Mouse (Mus musculus): Measurements from ENCODE around the gene Gm20388. TPM values are rescaled to one million over a fixed set of nuclear protein-coding genes. Genes with fewer than 3 reads are reported as not detected.
"Not testable (repeated sequence)": the region's sequence is repeated elsewhere in the genome, so short reads cannot be mapped to it uniquely, and the experiment has no call there.

Gm20388 gene
- polyA plus RNA-seq, 1 experiment: 28.1 TPM

DNA sequence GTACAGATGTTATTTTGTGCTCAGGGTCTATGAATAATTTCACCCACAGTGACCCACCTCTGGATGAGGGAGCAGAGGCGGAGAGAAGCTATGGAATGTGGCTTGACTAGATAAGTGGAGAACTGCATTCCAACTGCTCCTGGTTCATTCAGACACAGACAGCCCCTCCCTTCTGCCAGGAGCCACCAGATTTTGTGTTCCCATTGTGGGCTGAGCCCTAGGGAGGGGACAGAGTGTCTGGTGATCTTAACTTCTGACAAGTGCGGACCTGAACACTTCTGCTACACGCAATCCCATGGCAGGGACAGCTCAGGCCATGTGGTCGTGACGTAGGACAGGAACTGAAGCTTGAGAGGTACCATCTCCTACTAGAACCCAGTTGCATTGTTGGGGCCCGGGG, 3536.2 kb downstream of the Gm20388 start:
- Histone ChIP-seq H3K4me3 (ENCODE audit: low read depth, low read length) (peak overlapping the region; percentile 27; the same call in 1 of the 2 replicates), H3K9ac (ENCODE audit: low read depth, poor library complexity, severe bottlenecking) (0 out of 2 replicates have a peak overlapping the region, but pooled peaks have one; percentile 5), H3K27ac (ENCODE audit: insufficient read depth, low read length) (peak overlapping the region; percentile 68), H3K36me3 (ENCODE audit: control insufficient read depth, insufficient read depth, low read length, poor library complexity, severe bottlenecking) (no peaks in the 10 kb centered on the region; the same call in 1 of the 2 replicates), H3K4me1 (ENCODE audit: control insufficient read depth, insufficient read depth, low read length) (peaks cover 4% of the 10 kb centered on the region), H3K9me3 (replicated peaks; ENCODE audit: control insufficient read depth, insufficient read depth, low read length, poor library complexity, severe bottlenecking) (no peaks in the 10 kb centered on the region), H3K27me3 (ENCODE audit: control insufficient read depth, insufficient read depth, low read length, poor library complexity, severe bottlenecking) (no peaks in the 10 kb centered on the region)
- peak; percentile 88 for TF ChIP-seq EP300 (IDR thresholded peaks at IDR 0.05; ENCODE audit: insufficient read depth, low read depth, low read length)
- no peak for TF ChIP-seq CTCF (IDR thresholded peaks at IDR 0.05; ENCODE audit: low read depth, low read length)

DNA sequence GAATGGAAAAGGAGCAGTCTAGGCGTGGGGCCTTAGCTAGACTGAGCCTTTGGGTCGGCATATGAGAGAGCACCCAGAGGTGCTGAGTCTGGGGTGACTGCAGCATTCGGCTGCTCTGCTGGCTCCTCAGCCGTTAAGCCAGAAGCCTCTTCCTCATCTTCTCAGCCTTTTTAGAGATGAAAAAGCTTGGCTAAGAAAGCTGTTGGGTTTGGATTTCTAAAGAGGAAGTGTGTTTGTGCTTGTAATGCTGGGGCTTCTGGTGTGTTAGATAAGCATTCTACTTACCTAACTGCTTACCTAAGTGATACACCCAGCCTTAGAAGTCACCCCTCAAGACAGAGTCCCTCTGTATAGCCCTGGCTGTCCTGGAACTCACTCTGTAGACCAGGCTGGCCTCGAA, 3540.1 kb downstream of the Gm20388 start:
- Histone ChIP-seq H3K4me1 (ENCODE audit: control insufficient read depth, insufficient read depth, low read length) (peaks cover 6% of the 10 kb centered on the region), H3K9me3 (replicated peaks; ENCODE audit: control insufficient read depth, insufficient read depth, low read length, poor library complexity, severe bottlenecking) (no peaks in the 10 kb centered on the region), H3K27me3 (ENCODE audit: control insufficient read depth, insufficient read depth, low read length, poor library complexity, severe bottlenecking) (no peaks in the 10 kb centered on the region), H3K4me3 (ENCODE audit: low read depth, low read length) (no peak overlapping the region), H3K27ac (ENCODE audit: insufficient read depth, low read length) (no peak overlapping the region), H3K9ac (ENCODE audit: low read depth, poor library complexity, severe bottlenecking) (no peak overlapping the region), H3K36me3 (ENCODE audit: control insufficient read depth, insufficient read depth, low read length, poor library complexity, severe bottlenecking) (peaks cover 5% of the 10 kb centered on the region)
- TF ChIP-seq EP300 (IDR thresholded peaks at IDR 0.05; ENCODE audit: insufficient read depth, low read depth, low read length) (no peak), POLR2A (IDR thresholded peaks at IDR 0.05; ENCODE audit: insufficient read depth, low read length) (no peak), CTCF (IDR thresholded peaks at IDR 0.05; ENCODE audit: low read depth, low read length) (no peak)

DNA sequence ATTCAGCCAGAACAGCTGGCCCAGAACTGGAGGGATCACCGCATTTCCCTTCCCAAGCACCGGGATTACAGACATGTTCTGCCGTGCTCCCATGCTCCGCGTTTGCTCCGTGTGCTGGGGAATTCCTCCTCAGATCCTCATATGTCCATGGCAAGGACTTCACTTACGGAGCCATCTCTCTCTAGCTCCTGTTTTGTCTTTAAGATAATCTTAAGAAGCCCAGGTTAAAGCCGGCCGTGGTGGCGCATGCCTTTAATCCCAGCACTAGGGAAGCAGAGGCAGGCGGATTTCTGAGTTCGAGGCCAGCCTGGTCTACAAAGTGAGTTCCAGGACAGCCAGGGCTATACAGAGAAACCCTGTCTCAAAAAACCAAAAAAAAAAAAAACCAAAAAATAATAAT, 3541.1 kb downstream of the Gm20388 start:
- H3K4me1 ChIP-seq (ENCODE audit: control insufficient read depth, insufficient read depth, low read length); H3K27ac ChIP-seq (ENCODE audit: insufficient read depth, low read length); H3K4me3 ChIP-seq (ENCODE audit: low read depth, low read length); H3K27me3 ChIP-seq (ENCODE audit: control insufficient read depth, insufficient read depth, low read length, poor library complexity, severe bottlenecking); H3K9ac ChIP-seq (ENCODE audit: low read depth, poor library complexity, severe bottlenecking); H3K36me3 ChIP-seq (ENCODE audit: control insufficient read depth, insufficient read depth, low read length, poor library complexity, severe bottlenecking); H3K9me3 ChIP-seq (replicated peaks; ENCODE audit: control insufficient read depth, insufficient read depth, low read length, poor library complexity, severe bottlenecking): not testable (repeated sequence)

DNA sequence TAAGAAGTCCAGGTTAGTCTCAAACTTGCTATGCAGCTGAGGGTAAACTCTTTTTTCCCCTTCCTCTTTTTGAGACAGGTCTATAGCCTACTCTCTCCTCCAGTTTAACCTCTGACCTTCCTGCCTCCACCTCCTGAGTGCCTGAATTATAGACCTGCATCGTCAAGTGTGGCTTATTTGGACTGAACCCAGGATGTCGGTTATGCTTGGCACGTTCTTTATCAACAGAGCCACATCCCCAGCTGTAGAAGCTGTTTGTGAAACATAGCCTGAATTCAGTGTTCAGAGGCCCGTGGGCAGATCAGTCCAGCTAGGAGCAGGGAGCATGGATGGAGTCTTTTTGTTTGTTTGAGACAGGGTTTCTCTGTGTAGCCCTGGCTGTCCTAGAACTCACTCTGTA, 3541.5 kb downstream of the Gm20388 start:
- Histone ChIP-seq H3K36me3 (ENCODE audit: control insufficient read depth, insufficient read depth, low read length, poor library complexity, severe bottlenecking) (peaks cover 8% of the 10 kb centered on the region), H3K27ac (ENCODE audit: insufficient read depth, low read length) (0 out of 2 replicates have a peak overlapping the region, but pooled peaks have one; percentile 49), H3K9ac (ENCODE audit: low read depth, poor library complexity, severe bottlenecking) (no peak overlapping the region), H3K27me3 (ENCODE audit: control insufficient read depth, insufficient read depth, low read length, poor library complexity, severe bottlenecking) (no peaks in the 10 kb centered on the region), H3K4me1 (ENCODE audit: control insufficient read depth, insufficient read depth, low read length) (peaks cover 6% of the 10 kb centered on the region), H3K4me3 (ENCODE audit: low read depth, low read length) (no peak overlapping the region), H3K9me3 (replicated peaks; ENCODE audit: control insufficient read depth, insufficient read depth, low read length, poor library complexity, severe bottlenecking) (no peaks in the 10 kb centered on the region)
- TF ChIP-seq CTCF (IDR thresholded peaks at IDR 0.05; ENCODE audit: low read depth, low read length) (no peak), POLR2A (IDR thresholded peaks at IDR 0.05; ENCODE audit: insufficient read depth, low read length) (no peak), EP300 (IDR thresholded peaks at IDR 0.05; ENCODE audit: insufficient read depth, low read depth, low read length) (no peak)

DNA sequence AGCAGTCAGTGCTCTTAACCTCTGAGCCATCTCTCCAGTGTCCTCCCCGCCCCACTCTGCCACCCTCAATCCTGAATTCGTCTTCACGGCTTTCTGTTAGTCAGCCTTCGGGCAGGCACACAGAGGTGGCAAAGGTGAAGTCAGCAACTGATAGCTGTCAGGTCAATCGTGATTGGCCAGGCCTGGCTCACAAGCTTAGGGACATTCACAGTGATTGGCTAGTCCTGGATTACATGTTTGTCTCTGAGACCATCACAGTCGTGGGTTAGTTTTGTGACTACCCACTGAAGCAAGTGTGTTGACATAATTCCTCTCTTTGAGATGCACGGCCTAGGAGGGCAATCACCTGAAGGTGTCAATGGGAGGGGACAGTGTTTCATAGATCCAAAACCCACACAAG, 3542.7 kb downstream of the Gm20388 start:
- H3K27ac ChIP-seq (ENCODE audit: insufficient read depth, low read length): peak overlapping the region; percentile 96
- TF ChIP-seq EP300 (IDR thresholded peaks at IDR 0.05; ENCODE audit: insufficient read depth, low read depth, low read length) (no peak), POLR2A (IDR thresholded peaks at IDR 0.05; ENCODE audit: insufficient read depth, low read length) (no peak), CTCF (IDR thresholded peaks at IDR 0.05; ENCODE audit: low read depth, low read length) (no peak)
- no peak overlapping the region for H3K4me3 ChIP-seq (ENCODE audit: low read depth, low read length)
- no peaks in the 10 kb centered on the region for H3K27me3 ChIP-seq (ENCODE audit: control insufficient read depth, insufficient read depth, low read length, poor library complexity, severe bottlenecking)
- H3K4me1 ChIP-seq (ENCODE audit: control insufficient read depth, insufficient read depth, low read length): peaks cover 2% of the 10 kb centered on the region
- H3K9ac ChIP-seq (ENCODE audit: low read depth, poor library complexity, severe bottlenecking): no peak overlapping the region
- H3K36me3 ChIP-seq (ENCODE audit: control insufficient read depth, insufficient read depth, low read length, poor library complexity, severe bottlenecking): peaks cover 18% of the 10 kb centered on the region
- no peaks in the 10 kb centered on the region for H3K9me3 ChIP-seq (replicated peaks; ENCODE audit: control insufficient read depth, insufficient read depth, low read length, poor library complexity, severe bottlenecking)

DNA sequence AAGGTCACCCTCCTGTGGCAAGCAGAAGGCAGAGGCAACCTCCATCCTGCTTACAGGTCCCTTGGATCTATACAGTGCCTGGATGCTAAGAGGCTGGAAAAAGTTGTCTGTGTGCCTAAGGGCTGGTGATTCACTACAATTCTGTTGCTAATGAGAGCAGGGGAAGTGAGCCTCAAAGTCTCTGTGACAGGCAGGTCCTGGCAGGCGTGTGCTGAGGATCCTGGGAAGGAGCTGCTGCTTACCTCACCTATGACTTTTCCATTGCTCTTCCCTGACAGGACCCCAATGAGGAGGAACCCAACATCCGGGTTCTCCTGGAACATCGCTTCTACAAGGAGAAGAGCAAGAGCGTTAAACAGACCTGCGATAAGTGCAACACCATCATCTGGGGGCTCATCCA, 3543.3 kb downstream of the Gm20388 start:
- H3K9ac ChIP-seq (ENCODE audit: low read depth, poor library complexity, severe bottlenecking): peak overlapping the region; percentile 38
- no peaks in the 10 kb centered on the region for H3K27me3 ChIP-seq (ENCODE audit: control insufficient read depth, insufficient read depth, low read length, poor library complexity, severe bottlenecking)
- TF ChIP-seq POLR2A (IDR thresholded peaks at IDR 0.05; ENCODE audit: insufficient read depth, low read length) (peak; percentile 21), CTCF (IDR thresholded peaks at IDR 0.05; ENCODE audit: low read depth, low read length) (no peak), EP300 (IDR thresholded peaks at IDR 0.05; ENCODE audit: insufficient read depth, low read depth, low read length) (peak; percentile 96)
- H3K27ac ChIP-seq (ENCODE audit: insufficient read depth, low read length): peak overlapping the region; percentile 96
- H3K36me3 ChIP-seq (ENCODE audit: control insufficient read depth, insufficient read depth, low read length, poor library complexity, severe bottlenecking): peaks cover 23% of the 10 kb centered on the region
- no peaks in the 10 kb centered on the region for H3K9me3 ChIP-seq (replicated peaks; ENCODE audit: control insufficient read depth, insufficient read depth, low read length, poor library complexity, severe bottlenecking)
- H3K4me1 ChIP-seq (ENCODE audit: control insufficient read depth, insufficient read depth, low read length): peaks cover 2% of the 10 kb centered on the region
- peak overlapping the region; percentile 76 for H3K4me3 ChIP-seq (ENCODE audit: low read depth, low read length)

Measured in ES-Bruce4 (cell line).